Mouse (Mus musculus) frontal cortex, postnatal 10 days (tissue): Measurements from ENCODE around the gene Prkaca.
A peak's percentile ranks its signal among the peaks of the same experiment; 100 is the strongest.
"Not testable (repeated sequence)": the region's sequence is repeated elsewhere in the genome, so short reads cannot be mapped to it uniquely, and the experiment has no call there.

ENCODE experiments used
- DNase-seq, 2 experiments: peaks; one replicate each; pipeline ENCODE4 v3.0.0; 2022; ENCODE audit warnings: low spot score in 2 of 2, mixed read lengths in 1 of 2

Gene Prkaca

DNA sequence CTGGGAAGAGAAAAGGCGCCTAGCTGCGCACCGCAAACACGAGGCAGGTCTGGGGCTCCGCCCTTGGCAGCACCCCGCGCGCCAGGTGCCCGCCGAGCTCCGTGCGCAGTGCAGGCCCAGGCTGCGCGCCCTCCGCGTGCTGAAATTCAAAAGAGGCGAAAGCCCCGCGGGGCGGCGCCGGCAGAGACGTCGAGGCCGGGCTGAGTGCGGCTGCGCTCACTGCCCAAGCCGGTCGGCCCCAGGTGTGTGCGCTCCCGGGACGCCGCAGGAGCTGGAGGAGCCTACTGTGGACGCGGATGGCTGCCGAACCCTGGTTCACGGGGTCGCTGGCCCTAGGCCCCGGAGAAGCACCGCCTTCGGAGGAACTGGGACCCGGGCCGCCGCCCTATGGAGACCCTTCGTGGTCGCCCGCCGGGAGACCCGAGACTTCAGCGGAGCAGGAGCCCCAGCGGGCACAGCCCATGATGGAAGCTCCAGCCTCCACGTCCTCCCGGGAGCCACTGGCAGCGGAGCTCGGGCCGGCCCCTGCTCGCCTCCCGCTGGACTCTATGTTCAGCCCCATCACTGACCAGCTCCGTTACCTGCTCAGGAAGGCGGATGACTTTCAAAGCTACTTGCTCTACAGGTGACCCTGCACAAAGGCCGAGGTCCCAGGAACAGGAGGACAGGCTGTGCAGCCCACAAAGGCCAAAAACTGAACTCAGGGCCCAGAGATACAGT, 28.6 kb downstream of the Prkaca start, which contains the start of gene 1700067K01Rik:
Gene 1700067K01Rik (plus strand): TSS at position 222 of the 720 bp plus-strand sequence.
- DNase-seq: no peak

- no peak for DNase-seq
These were observed 30.3 kb downstream of the Prkaca start for GRCm38 (mm10) chr8:84002957-84003611.

GRCm38 (mm10) chr8:84003612-84004246, 30.9 kb downstream of the Prkaca start:
- no peak for DNase-seq

DNA sequence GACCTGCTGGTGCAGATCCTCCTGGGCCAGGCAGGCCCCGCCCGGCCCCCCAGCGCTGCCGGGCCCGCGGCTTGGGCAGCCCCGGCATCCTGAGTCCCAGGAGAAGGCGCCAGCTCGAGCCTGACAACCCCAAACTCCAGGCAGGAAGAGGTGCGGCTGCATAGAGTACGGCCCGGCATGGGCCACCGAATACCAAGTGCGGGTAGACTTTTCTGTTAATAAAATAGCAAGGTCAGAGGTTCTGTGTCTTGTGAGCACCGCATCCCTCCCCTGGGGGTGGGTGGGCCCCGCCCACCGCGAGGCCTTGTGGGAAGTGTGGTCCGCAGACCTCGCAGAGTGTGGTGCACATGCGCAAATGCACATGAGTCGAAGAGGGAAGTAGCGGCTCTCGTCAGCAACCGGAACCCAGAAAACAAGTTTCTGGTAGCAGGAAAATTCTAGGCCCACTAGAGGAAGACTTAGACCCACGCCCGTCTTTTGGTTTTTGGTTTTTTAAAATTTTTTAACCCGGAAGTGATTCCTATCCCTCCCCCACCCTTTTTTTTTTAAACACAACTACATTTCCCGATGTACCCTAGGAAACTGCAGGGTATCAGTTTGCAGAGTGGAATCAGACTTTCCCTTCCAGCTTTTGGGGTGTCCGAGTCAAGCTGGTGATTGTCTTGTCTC, 31.9 kb downstream of the Prkaca start:
- DNase-seq: peak; percentile 90 to 91

DNA sequence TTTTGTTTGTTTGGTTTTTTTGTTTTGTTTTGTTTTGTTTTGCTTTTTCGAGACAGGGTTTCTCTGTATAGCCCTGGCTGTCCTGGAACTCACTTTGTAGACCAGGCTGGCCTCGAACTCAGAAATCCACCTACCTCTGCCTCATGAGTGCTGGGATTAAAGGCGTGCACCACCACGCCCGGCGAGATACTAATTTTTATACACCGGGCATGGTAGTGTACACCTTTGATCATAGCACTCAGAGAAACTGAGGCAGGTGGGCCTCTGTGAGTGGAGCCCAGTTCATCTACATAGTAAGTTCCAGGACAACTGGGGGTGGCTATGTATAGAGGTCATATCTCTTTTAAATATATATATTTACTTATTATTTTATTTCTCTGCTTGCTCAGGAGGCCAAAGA, 32.7 kb downstream of the Prkaca start:
- DNase-seq: not testable (repeated sequence)

GRCm38 (mm10) chr8:84008362-84008761, 35.6 kb downstream of the Prkaca start:
- DNase-seq: no peak

DNA sequence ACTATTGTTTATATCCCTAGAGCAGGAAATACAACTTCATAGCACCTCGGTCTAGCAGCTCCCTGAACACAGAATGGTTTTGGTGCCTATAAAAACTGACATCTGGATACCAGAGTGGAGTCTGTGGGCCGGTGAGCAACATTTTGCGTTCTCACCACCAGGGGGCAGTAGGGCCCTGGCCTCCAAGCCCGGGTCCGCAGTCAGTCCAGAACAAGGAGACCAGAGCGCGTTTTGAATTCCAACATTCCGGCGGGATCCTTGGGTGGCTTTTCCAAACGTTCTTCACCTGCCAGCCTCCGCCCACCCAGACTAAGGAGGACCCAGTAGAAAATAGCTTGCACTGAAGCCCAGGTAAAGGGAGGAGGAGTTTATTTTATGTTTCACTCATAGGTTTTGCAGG, 37.1 kb downstream of the Prkaca start:
- peak in 1 of 2 experiments; percentile 80 for DNase-seq

GRCm38 (mm10) chr8:84010625-84011611, 38.1 kb downstream of the Prkaca start:
- peak in 1 of 2 experiments; percentile 70 for DNase-seq

DNA sequence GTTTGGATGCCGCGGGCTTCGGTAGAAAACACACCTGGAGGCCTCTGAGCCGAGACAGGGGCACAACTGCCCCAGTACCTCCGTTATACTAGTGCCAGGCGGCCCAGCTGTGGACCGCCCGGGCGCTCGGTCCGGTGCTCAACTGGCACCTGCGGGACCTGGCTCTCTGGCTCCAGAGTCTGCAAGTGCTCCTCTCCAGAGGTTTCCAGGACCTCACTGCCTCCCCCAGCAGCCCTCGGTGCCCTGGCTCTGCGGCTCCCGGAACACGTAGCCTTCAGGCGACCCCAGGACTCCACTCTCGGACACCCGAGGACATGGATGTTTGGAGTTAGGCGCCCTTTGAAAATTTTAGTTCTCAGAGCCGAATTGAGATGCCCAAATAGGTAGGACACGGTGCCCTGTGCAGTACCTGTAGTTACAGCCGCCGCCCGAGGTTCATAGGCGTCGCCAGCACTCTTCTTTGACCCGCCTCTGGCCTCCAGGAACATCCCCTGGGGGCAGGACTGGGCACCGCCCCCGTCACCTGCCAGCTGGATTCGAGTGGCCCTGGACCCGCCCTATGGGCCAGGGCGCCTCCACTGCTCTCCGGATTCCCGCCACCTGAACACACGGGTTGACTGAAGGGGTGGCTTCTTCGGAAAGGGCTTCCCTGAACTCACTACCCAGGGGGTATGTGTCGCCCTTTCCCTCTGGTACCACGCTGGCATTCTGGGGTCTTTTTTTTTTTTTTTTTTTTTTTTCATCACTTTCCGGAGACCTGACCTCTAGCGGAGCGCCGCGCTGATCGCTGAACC, 39.1 kb downstream of the Prkaca start, which contains the start of gene 2210011C24Rik:
Gene 2210011C24Rik (minus strand): TSS at position 467 of the 794 bp plus-strand sequence.
- no peak for DNase-seq

- DNase-seq: no peak
These were observed 39.8 kb downstream of the Prkaca start for GRCm38 (mm10) chr8:84012499-84013165.

GRCm38 (mm10) chr8:84015833-84016232, 43.0 kb downstream of the Prkaca start:
- DNase-seq: no peak

DNA sequence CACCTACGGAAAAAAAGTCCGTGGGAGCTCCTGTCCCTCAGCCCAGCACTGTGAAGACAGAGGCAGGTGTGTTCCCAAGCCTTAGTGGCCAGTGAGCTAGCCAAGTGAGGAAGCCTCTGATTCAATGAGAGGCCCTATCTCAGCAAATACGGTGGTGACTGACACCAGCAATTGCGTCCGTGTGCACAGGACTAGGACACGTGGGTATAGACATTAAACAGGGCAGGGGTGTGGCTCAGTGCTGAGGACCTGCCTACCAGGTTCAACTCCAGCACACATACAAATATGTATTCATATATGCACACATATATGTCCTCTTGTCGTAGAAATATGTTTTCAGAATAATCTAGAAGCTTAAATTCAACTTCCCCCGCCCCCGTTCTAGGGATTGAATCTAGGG, 46.9 kb downstream of the Prkaca start:
- no peak for DNase-seq

GRCm38 (mm10) chr8:84021096-84021495, 48.3 kb downstream of the Prkaca start, which contains the start of gene Palm3:
TSS of gene Palm3 (plus strand) at chr8:84021471.
- no peak for DNase-seq

GRCm38 (mm10) chr8:84021569-84021968, 48.8 kb downstream of the Prkaca start:
- no peak for DNase-seq

GRCm38 (mm10) chr8:84023085-84023484, 50.3 kb downstream of the Prkaca start:
- DNase-seq: no peak

- no peak for DNase-seq
These were observed 50.8 kb downstream of the Prkaca start for GRCm38 (mm10) chr8:84023631-84024030.

DNA sequence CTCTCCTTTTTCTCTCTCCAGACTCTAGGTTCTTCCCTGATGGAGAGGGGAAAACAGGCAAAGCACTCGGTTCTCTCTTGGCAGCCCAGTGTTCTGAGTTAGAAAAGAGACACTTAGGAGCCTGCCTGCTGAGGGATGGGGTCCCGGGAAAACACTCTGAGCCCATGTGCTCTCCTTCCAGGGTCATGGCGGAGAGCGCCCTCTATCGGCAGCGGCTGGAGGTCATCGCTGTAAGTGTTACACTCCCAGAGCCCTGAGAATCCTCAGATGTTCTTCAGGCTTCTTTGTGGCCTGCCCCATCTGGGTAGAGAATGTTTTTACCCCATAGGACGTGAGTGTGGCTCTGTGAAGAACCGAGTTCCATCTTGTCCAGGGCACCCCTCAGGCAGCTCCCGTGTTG, 51.4 kb downstream of the Prkaca start:
- peak in 1 of 2 experiments; percentile 31 for DNase-seq

DNA sequence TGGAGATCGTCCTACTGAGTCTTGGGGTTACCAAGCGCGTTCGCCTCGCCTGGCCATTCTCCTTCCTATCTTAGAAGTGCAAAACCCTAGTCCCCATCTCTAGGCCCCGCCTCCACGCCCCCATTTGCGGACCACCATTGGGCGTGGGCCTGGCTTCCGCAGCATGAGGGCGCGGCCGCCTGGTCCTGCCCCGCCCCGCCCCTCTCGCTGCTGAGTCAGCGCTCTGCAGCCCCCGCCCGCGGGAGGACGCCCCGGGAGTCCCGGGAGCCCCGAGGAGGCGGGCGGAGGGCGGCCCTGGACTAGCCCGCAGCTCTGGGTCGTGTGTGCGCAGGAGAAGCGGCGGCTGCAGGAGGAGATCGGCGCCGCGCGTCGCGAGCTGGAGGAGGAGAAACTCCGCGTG, 53.1 kb downstream of the Prkaca start:
- peak in 1 of 2 experiments; percentile 54 for DNase-seq

DNA sequence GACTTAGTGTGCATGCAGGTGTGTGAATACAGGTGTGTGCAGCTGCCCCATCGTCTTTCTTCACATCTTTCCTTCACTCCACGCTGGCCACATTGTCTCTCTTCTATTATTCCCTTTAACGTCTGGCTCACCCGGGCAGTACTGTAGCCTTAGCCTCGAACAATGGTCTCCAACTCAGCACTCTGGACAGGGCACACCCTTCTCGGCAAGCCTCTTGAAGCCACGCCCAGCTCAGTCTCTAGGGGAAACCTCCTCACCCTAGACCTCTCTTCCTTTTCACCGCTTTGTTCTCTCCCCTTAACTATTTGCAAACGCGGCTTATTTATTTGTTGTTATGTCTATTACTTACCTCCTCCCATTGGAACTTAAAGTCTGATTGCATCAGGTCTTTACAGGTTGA, 54.7 kb downstream of the Prkaca start:
- no peak for DNase-seq
